Mouse (Mus musculus): ENCODE measurements around the gene Paqr5.

Gene Paqr5

GRCm38 (mm10) chr9:61960753-61961152, 65.9 kb downstream of the Paqr5 start:
- DNase-seq (ENCODE audit: low spot score in 2 of 2) = no peak

GRCm38 (mm10) chr9:61959921-61960569, 66.6 kb downstream of the Paqr5 start:
- no peak for DNase-seq (ENCODE audit: low spot score in 2 of 2)

GRCm38 (mm10) chr9:61954707-61955106, 71.9 kb downstream of the Paqr5 start:
- no peak for DNase-seq (ENCODE audit: low spot score in 2 of 2)

GRCm38 (mm10) chr9:61952241-61952640, 74.4 kb downstream of the Paqr5 start:
- DNase-seq (ENCODE audit: low spot score in 2 of 2) = no peak

- DNase-seq (ENCODE audit: low spot score in 2 of 2) = peak; percentile 60 to 77
Measured at GRCm38 (mm10) chr9:61947402-61948346, 79.0 kb downstream of the Paqr5 start.

GRCm38 (mm10) chr9:61946623-61947401, 79.8 kb downstream of the Paqr5 start, which contains the start of gene Kif23:
Gene Kif23, minus strand, starts transcription at chr9:61946774.
- peak; percentile 99 for DNase-seq (ENCODE audit: low spot score in 2 of 2)

- DNase-seq (ENCODE audit: low spot score in 2 of 2) = no peak
Measured at GRCm38 (mm10) chr9:61945973-61946611, 80.6 kb downstream of the Paqr5 start.

- DNase-seq (ENCODE audit: low spot score in 2 of 2) = no peak
Measured at GRCm38 (mm10) chr9:61941054-61941453, 85.6 kb downstream of the Paqr5 start.

- no peak for DNase-seq (ENCODE audit: low spot score in 2 of 2)
Measured at GRCm38 (mm10) chr9:61933333-61933732, 93.3 kb downstream of the Paqr5 start.

GRCm38 (mm10) chr9:61932009-61932408, 94.6 kb downstream of the Paqr5 start:
- no peak for DNase-seq (ENCODE audit: low spot score in 2 of 2)

- no peak for DNase-seq (ENCODE audit: low spot score in 2 of 2)
Measured at GRCm38 (mm10) chr9:61925086-61925660, 101.5 kb downstream of the Paqr5 start.

GRCm38 (mm10) chr9:61920331-61920730, 106.3 kb downstream of the Paqr5 start:
- DNase-seq (ENCODE audit: low spot score in 2 of 2) = no peak

GRCm38 (mm10) chr9:61919464-61919863, 107.2 kb downstream of the Paqr5 start:
- DNase-seq (ENCODE audit: low spot score in 2 of 2) = no peak

GRCm38 (mm10) chr9:61917436-61917835, 109.2 kb downstream of the Paqr5 start:
- no peak for DNase-seq (ENCODE audit: low spot score in 2 of 2)

- DNase-seq (ENCODE audit: low spot score in 2 of 2) = no peak
Measured at GRCm38 (mm10) chr9:61916986-61917385, 109.7 kb downstream of the Paqr5 start.

GRCm38 (mm10) chr9:61915393-61916005, 111.2 kb downstream of the Paqr5 start:
- DNase-seq (ENCODE audit: low spot score in 2 of 2) = no peak

GRCm38 (mm10) chr9:61914917-61915300, 111.7 kb downstream of the Paqr5 start:
- no peak for DNase-seq (ENCODE audit: low spot score in 2 of 2)

- peak; percentile 90 to 92 for DNase-seq (ENCODE audit: low spot score in 2 of 2)
Measured at GRCm38 (mm10) chr9:61914203-61914916, 112.3 kb downstream of the Paqr5 start, which contains the start of gene Rplp1. Gene Rplp1, minus strand, starts transcription at chr9:61914542.

- no peak for DNase-seq (ENCODE audit: low spot score in 2 of 2)
Measured at GRCm38 (mm10) chr9:61911300-61912128, 115.1 kb downstream of the Paqr5 start.

Data from spleen, postnatal 14 days (tissue).